In the genomic region with DNA sequence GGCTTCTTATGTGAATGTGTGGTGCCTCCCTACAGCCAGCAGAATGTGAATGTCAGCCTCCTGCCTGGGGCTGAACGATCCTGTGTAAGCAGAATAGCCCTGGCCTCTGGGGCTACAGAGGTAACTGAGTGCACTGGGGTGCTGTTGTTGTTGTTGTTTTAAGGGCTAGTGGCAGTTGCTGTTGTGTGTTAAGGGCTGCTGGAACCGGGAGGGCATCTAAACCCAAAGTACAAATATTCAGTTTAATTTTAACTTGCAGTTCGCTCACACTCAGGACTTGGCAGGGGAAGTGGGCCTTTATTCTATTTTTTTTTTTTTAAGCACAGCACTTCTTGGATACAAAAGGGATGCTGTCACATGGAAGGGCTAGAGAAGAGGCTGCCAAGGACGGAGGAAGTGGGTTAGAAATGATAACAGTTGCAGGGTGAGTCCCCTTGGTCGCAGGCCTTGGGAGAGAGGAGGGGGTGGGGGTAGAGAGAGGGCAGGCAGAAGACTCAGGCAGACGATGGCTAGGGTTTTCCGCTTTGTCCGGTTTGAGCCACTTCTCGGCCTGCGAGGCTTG, we compare ENCODE assay signal across 8 mouse cellular contexts. TPM values are rescaled to one million over a fixed set of nuclear protein-coding genes. Genes with fewer than 3 reads are reported as not detected.
DNase-seq lines count a peak whose midpoint lies in the region; ATAC-seq and TF ChIP-seq lines count a peak whose summit lies in the region.

No protein-coding gene starts in this region.

- 7% methylated on average over 10 of the region's 10 CpGs for WGBS in cerebellum, adult 2 months
- WGBS in embryonic facial prominence, embryonic 15.5 days, result 44% methylated on average over 10 of the region's 10 CpGs
- WGBS in midbrain, postnatal 0 days, result 45% methylated on average over 10 of the region's 10 CpGs

- peak overlapping the region; percentile 21 for H3K4me3 ChIP-seq in cerebellum, adult 2 months (replicated peaks; ENCODE audit: insufficient read depth, low read depth, low read length)
- no peak overlapping the region for H3K4me3 ChIP-seq in embryonic facial prominence, embryonic 15.5 days (replicated peaks)
- H3K4me3 ChIP-seq in midbrain, postnatal 0 days (ENCODE audit: low read depth, low read length), result no peak overlapping the region

- ATAC-seq in cerebellum, adult (ENCODE audit: insufficient number of reproducible peaks, low FRiP score, low TSS enrichment), result no peak
- no peak for ATAC-seq in embryonic facial prominence, embryonic 15.5 days (ENCODE audit: insufficient number of reproducible peaks, low FRiP score, low TSS enrichment, low read depth)
- no peak for ATAC-seq in midbrain, postnatal 0 days (ENCODE audit: low FRiP score)
- ATAC-seq in monocyte, adult 5-6 weeks (replicated peaks; ENCODE audit: insufficient number of reproducible peaks, low FRiP score, low TSS enrichment, poor library complexity, severe bottlenecking), result no peak

- no peak for TF ChIP-seq POLR2A in cerebellum, adult 2 months (IDR thresholded peaks at IDR 0.05; ENCODE audit: borderline replicate concordance, insufficient read depth, low read length)

- peaks cover 68% of the 10 kb centered on the region for H3K4me1 ChIP-seq in cerebellum, adult 2 months (ENCODE audit: control insufficient read depth, insufficient read depth, low read length)
- H3K4me1 ChIP-seq in embryonic facial prominence, embryonic 15.5 days, result peaks cover 88% of the 10 kb centered on the region
- peaks cover 23% of the 10 kb centered on the region for H3K4me1 ChIP-seq in midbrain, postnatal 0 days (ENCODE audit: insufficient read depth, low read length)

- no peaks in the 10 kb centered on the region for H3K27me3 ChIP-seq in cerebellum, adult 2 months (ENCODE audit: control insufficient read depth, insufficient read depth, low read length)
- H3K27me3 ChIP-seq in embryonic facial prominence, embryonic 15.5 days, result no peaks in the 10 kb centered on the region
- no peaks in the 10 kb centered on the region for H3K27me3 ChIP-seq in midbrain, postnatal 0 days (ENCODE audit: insufficient read depth, low read length)

- no peak overlapping the region for H3K4me2 ChIP-seq in embryonic facial prominence, embryonic 15.5 days (replicated peaks)
- no peak overlapping the region for H3K4me2 ChIP-seq in midbrain, postnatal 0 days (ENCODE audit: low read depth, low read length, poor library complexity, severe bottlenecking)

- H3K27ac ChIP-seq in cerebellum, adult 2 months (ENCODE audit: insufficient read depth, low read length), result peak overlapping the region; percentile 85
- H3K27ac ChIP-seq in embryonic facial prominence, embryonic 15.5 days (replicated peaks), result peak overlapping the region; percentile 65
- H3K27ac ChIP-seq in midbrain, postnatal 0 days (ENCODE audit: low read depth, low read length), result peak overlapping the region; percentile 18; the same call in 1 of the 2 replicates

- H3K9ac ChIP-seq in embryonic facial prominence, embryonic 15.5 days, result no peak overlapping the region
- no peak overlapping the region for H3K9ac ChIP-seq in midbrain, postnatal 0 days (replicated peaks; ENCODE audit: low read length, poor library complexity, severe bottlenecking)

- DNase-seq in cerebellum, adult 2 months, result peak in 1 of 2 experiments; percentile 65
- peak; percentile 35 for DNase-seq in CD4-positive, CD25-positive, alpha-beta regulatory T cell, adult 2 months (ENCODE audit: low read depth, low spot score)
- peak; percentile 82 for DNase-seq in kidney, adult 9 months
- peak; percentile 40 for DNase-seq in midbrain, postnatal 0 days (ENCODE audit: low spot score)
- no peak for DNase-seq in layer of hippocampus, adult 18-20 months (ENCODE audit: low spot score in 2 of 2)

- TF ChIP-seq CTCF in cerebellum, adult 2 months (IDR thresholded peaks at IDR 0.05; ENCODE audit: borderline replicate concordance, insufficient read depth, low read depth, low read length), result no peak
- TF ChIP-seq CTCF in midbrain, postnatal 0 days (IDR thresholded peaks at IDR 0.05), result no peak

- peaks cover 7% of the 10 kb centered on the region; the same call in 1 of the 2 replicates for H3K36me3 ChIP-seq in embryonic facial prominence, embryonic 15.5 days
- 0 out of 2 replicates have a peak, but pooled peaks cover 2% of the 10 kb centered on the region for H3K36me3 ChIP-seq in midbrain, postnatal 0 days (ENCODE audit: insufficient read depth, low read length)

- H3K9me3 ChIP-seq in embryonic facial prominence, embryonic 15.5 days (replicated peaks), result no peaks in the 10 kb centered on the region
- H3K9me3 ChIP-seq in midbrain, postnatal 0 days (ENCODE audit: low read length), result no peaks in the 10 kb centered on the region

RNA-seq across cellular contexts. Expression of gene Anp32a, which starts 26.5 kb away (rescaled TPM):
- polyA plus RNA-seq in cerebellum, adult 2 months (2012; rRNA removed), result 421 and 445 TPM in 2 replicates
- polyA plus RNA-seq in embryonic facial prominence, embryonic 15.5 days (2015; fragmentation: Nextera tagmentation; extraction: Ambion mirVana), result 185 and 200 TPM in 2 replicates
- 88.8 and 114 TPM in 2 replicates for total RNA-seq in midbrain, postnatal 0 days (2014; rRNA removed)
- polyA plus RNA-seq in midbrain, postnatal 0 days (2015; fragmentation: Nextera tagmentation; extraction: Ambion mirVana), result 60.5 and 76.2 TPM in 2 replicates
- 100 to 1,000 TPM; 318 to 326 TPM for total RNA-seq in layer of hippocampus, adult 18-20 months (2021)
- total RNA-seq in monocyte, adult 5-6 weeks (2017), result 648 to 883 TPM (median 742 TPM) in 3 replicates

Comparison
In these comparisons a context has a peak if more than half of its experiments do, and no peak if none do; other contexts are left out.
1. DNase-seq: peak in CD4-positive, CD25-positive, alpha-beta regulatory T cell, adult 2 months (single experiment), kidney, adult 9 months (single experiment) and midbrain, postnatal 0 days (single experiment); none in layer of hippocampus, adult 18-20 months (0 of 2).
2. H3K27ac ChIP-seq: peak in every context shown above with its lines; median percentile 85 in cerebellum, adult 2 months; 65 in embryonic facial prominence, embryonic 15.5 days; 18 in midbrain, postnatal 0 days.